In genomic region chr3:116969003-116969402, GRCm38 (mm10) we compare ENCODE assay signal across 10 mouse cellular contexts. TPM values are rescaled to one million over a fixed set of nuclear protein-coding genes. Genes with fewer than 3 reads are reported as not detected.
A peak's percentile ranks its signal among the peaks of the same experiment; 100 is the strongest.
DNase-seq lines count a peak whose midpoint lies in the region; ATAC-seq lines count a peak whose summit lies in the region.
"Had no signal": no experiment of that assay in that cellular context is flagged by ENCODE, and none has a peak within 500 bp of the region (broad histone marks: within the 10 kb centered on the region; RNA-seq: fewer than 3 reads in every experiment).

No protein-coding gene starts in this region.

- no peaks in the 10 kb centered on the region for H3K27me3 ChIP-seq in kidney, embryonic 14.5 days (ENCODE audit: control insufficient read depth, insufficient read depth, low read length)
- H3K27me3 ChIP-seq in embryonic facial prominence, embryonic 13.5 days, result peaks cover 4% of the 10 kb centered on the region; the same call in 1 of the 2 replicates
- no peaks in the 10 kb centered on the region for H3K27me3 ChIP-seq in intestine, embryonic 14.5 days (replicated peaks; ENCODE audit: control insufficient read depth, insufficient read depth, low read length)
- H3K27me3 ChIP-seq in midbrain, embryonic 16.5 days (ENCODE audit: control insufficient read depth, insufficient read depth, low read depth, low read length), result no peaks in the 10 kb centered on the region

- H3K9me3 ChIP-seq in kidney, embryonic 14.5 days (ENCODE audit: control insufficient read depth, low read length), result no peaks in the 10 kb centered on the region
- H3K9me3 ChIP-seq in embryonic facial prominence, embryonic 13.5 days, result no peaks in the 10 kb centered on the region
- no peaks in the 10 kb centered on the region for H3K9me3 ChIP-seq in intestine, embryonic 14.5 days (ENCODE audit: control insufficient read depth, low read length)
- H3K9me3 ChIP-seq in midbrain, embryonic 16.5 days (replicated peaks; ENCODE audit: control insufficient read depth, low read length, poor library complexity, severe bottlenecking), result no peaks in the 10 kb centered on the region

- H3K4me1 ChIP-seq in kidney, embryonic 14.5 days (ENCODE audit: control insufficient read depth, insufficient read depth, low read length), result 0 out of 2 replicates have a peak, but pooled peaks cover 6% of the 10 kb centered on the region
- peaks cover 7% of the 10 kb centered on the region for H3K4me1 ChIP-seq in embryonic facial prominence, embryonic 13.5 days
- H3K4me1 ChIP-seq in intestine, embryonic 14.5 days (replicated peaks; ENCODE audit: control insufficient read depth, insufficient read depth, low read length), result no peaks in the 10 kb centered on the region; the same call in 1 of the 2 replicates
- peaks cover 15% of the 10 kb centered on the region for H3K4me1 ChIP-seq in midbrain, embryonic 16.5 days (ENCODE audit: control insufficient read depth, insufficient read depth, low read length)

- no peak overlapping the region for H3K9ac ChIP-seq in kidney, embryonic 14.5 days (ENCODE audit: low read depth, low read length)
- peak overlapping the region; percentile 67; the same call in 1 of the 2 replicates for H3K9ac ChIP-seq in embryonic facial prominence, embryonic 13.5 days
- no peak overlapping the region for H3K9ac ChIP-seq in intestine, embryonic 14.5 days (ENCODE audit: low read length)
- peak overlapping the region; percentile 71 for H3K9ac ChIP-seq in midbrain, embryonic 16.5 days (ENCODE audit: low read depth, low read length)

- intact Hi-C loops in gastrocnemius, postnatal 36 days (cut with DNase I), result loop anchor here (5.0 kb wide), 1 partner anchor 93 kb away; no protein-coding TSS in a partner anchor

- H3K36me3 ChIP-seq in kidney, embryonic 14.5 days (ENCODE audit: control insufficient read depth, insufficient read depth, low read length), result no peaks in the 10 kb centered on the region
- H3K36me3 ChIP-seq in embryonic facial prominence, embryonic 13.5 days, result no peaks in the 10 kb centered on the region
- H3K36me3 ChIP-seq in intestine, embryonic 14.5 days (ENCODE audit: control insufficient read depth, insufficient read depth, low read length), result no peaks in the 10 kb centered on the region
- no peaks in the 10 kb centered on the region for H3K36me3 ChIP-seq in midbrain, embryonic 16.5 days (ENCODE audit: control insufficient read depth, insufficient read depth, low read length)

- WGBS in kidney, embryonic 14.5 days, result 22% methylated on average over 5 of the region's 5 CpGs
- WGBS in embryonic facial prominence, embryonic 13.5 days, result 33% methylated on average over 3 of the region's 5 CpGs
- 18% methylated on average over 5 of the region's 5 CpGs for WGBS in intestine, embryonic 14.5 days
- WGBS in midbrain, embryonic 16.5 days, result 11% methylated on average over 4 of the region's 5 CpGs

- peak overlapping the region; percentile 36 for H3K4me3 ChIP-seq in kidney, embryonic 14.5 days (ENCODE audit: low read length)
- peak overlapping the region; percentile 44 for H3K4me3 ChIP-seq in embryonic facial prominence, embryonic 13.5 days
- H3K4me3 ChIP-seq in intestine, embryonic 14.5 days (ENCODE audit: low read depth, low read length), result peak overlapping the region; percentile 36
- peak overlapping the region; percentile 44 for H3K4me3 ChIP-seq in midbrain, embryonic 16.5 days (ENCODE audit: low read depth, low read length)

- no peak for DNase-seq in kidney, postnatal 36 days
- DNase-seq in intestine, embryonic 14.5 days (ENCODE audit: low spot score), result no peak
- no peak for DNase-seq in gastrocnemius, postnatal 36 days
- DNase-seq in urinary bladder, adult 2 months (ENCODE audit: low spot score), result no peak

- H3K27ac ChIP-seq in kidney, embryonic 14.5 days (ENCODE audit: low read depth, low read length), result no peak overlapping the region
- H3K27ac ChIP-seq in embryonic facial prominence, embryonic 13.5 days, result no peak overlapping the region
- no peak overlapping the region for H3K27ac ChIP-seq in intestine, embryonic 14.5 days (ENCODE audit: low read depth)
- peak overlapping the region; percentile 81 for H3K27ac ChIP-seq in midbrain, embryonic 16.5 days (ENCODE audit: low read length)

- H3K4me2 ChIP-seq in kidney, embryonic 14.5 days (replicated peaks; ENCODE audit: low read depth, low read length), result peak overlapping the region; percentile 61
- peak overlapping the region; percentile 68 for H3K4me2 ChIP-seq in embryonic facial prominence, embryonic 13.5 days
- peak overlapping the region; percentile 71 for H3K4me2 ChIP-seq in intestine, embryonic 14.5 days (ENCODE audit: low read length)
- peak overlapping the region; percentile 69 for H3K4me2 ChIP-seq in midbrain, embryonic 16.5 days (ENCODE audit: low read length)

- no peak for ATAC-seq in kidney, embryonic 14.5 days (ENCODE audit: low FRiP score, low TSS enrichment)
- ATAC-seq in embryonic facial prominence, embryonic 13.5 days (ENCODE audit: insufficient number of reproducible peaks, insufficient read depth, low FRiP score, low TSS enrichment, low read depth), result no peak
- no peak for ATAC-seq in intestine, embryonic 14.5 days (replicated peaks; ENCODE audit: low FRiP score, low TSS enrichment, low read depth)
- ATAC-seq in midbrain, embryonic 16.5 days, result peak; percentile 54; the same call in 1 of the 2 replicates
- ATAC-seq in erythroid progenitor cell, adult 5-6 weeks (replicated peaks; ENCODE audit: low FRiP score, poor library complexity, severe bottlenecking), result no peak
- ATAC-seq: inflammation-experienced regulatory T-cells, adult 6 months had no signal

RNA-seq across cellular contexts. Expression of gene Palmd, which starts 0.2 kb away (rescaled TPM):
- polyA plus RNA-seq in kidney, embryonic 14.5 days (2014; fragmentation: Nextera tagmentation; extraction: Ambion mirVana), result 1.6 and 1.7 TPM in 2 replicates
- 8.1 and 8.2 TPM in 2 replicates for polyA plus RNA-seq in embryonic facial prominence, embryonic 13.5 days (2015; fragmentation: Nextera tagmentation; extraction: Ambion mirVana)
- polyA plus RNA-seq in intestine, embryonic 14.5 days (2014; fragmentation: Nextera tagmentation; extraction: Ambion mirVana), result 3.1 and 3.2 TPM in 2 replicates
- 8.8 and 9.2 TPM in 2 replicates for polyA plus RNA-seq in midbrain, embryonic 16.5 days (2015; fragmentation: Nextera tagmentation; extraction: Ambion mirVana)
- total RNA-seq in erythroid progenitor cell, adult 5-6 weeks (2015; ENCODE audit: low replicate concordance), result not detected in 2 replicates
- total RNA-seq in erythroid progenitor cell, adult 5-6 weeks (2017; ENCODE audit: low replicate concordance), result 0.64 TPM in 1 of 2 replicates, not detected in the other
- total RNA-seq in gastrocnemius, postnatal 36 days (2021), result 10 to 100 TPM; 22.4 to 22.7 TPM
- 5.9 and 6.7 TPM in 2 replicates for polyA plus RNA-seq in urinary bladder, adult 2 months (2012; rRNA removed)
- total RNA-seq: MEL had no signal
- polyA plus RNA-seq: inflammation-experienced regulatory T-cells, adult 6 months had no signal

RNA-seq across cellular contexts. Expression of gene 4930455H04Rik, which starts 0.9 kb away (rescaled TPM):
- not detected in 2 replicates for polyA plus RNA-seq in kidney, embryonic 14.5 days (2014; fragmentation: Nextera tagmentation; extraction: Ambion mirVana)
- polyA plus RNA-seq in embryonic facial prominence, embryonic 13.5 days (2015; fragmentation: Nextera tagmentation; extraction: Ambion mirVana), result not detected in 2 replicates
- polyA plus RNA-seq in intestine, embryonic 14.5 days (2014; fragmentation: Nextera tagmentation; extraction: Ambion mirVana), result not detected in 2 replicates
- not detected in 2 replicates for polyA plus RNA-seq in midbrain, embryonic 16.5 days (2015; fragmentation: Nextera tagmentation; extraction: Ambion mirVana)
- total RNA-seq in erythroid progenitor cell, adult 5-6 weeks (2015; ENCODE audit: low replicate concordance), result not detected in 2 replicates
- not detected in 2 replicates for total RNA-seq in erythroid progenitor cell, adult 5-6 weeks (2017; ENCODE audit: low replicate concordance)
- under 1 TPM in 1 of 2 experiments, not detected in 1; 0.31 TPM for total RNA-seq in gastrocnemius, postnatal 36 days (2021)
- polyA plus RNA-seq in urinary bladder, adult 2 months (2012; rRNA removed), result not detected in 2 replicates
- total RNA-seq: MEL had no signal
- polyA plus RNA-seq: inflammation-experienced regulatory T-cells, adult 6 months had no signal

Comparison
In these comparisons a context has a peak if more than half of its experiments do, and no peak if none do; other contexts are left out.
1. H3K9ac ChIP-seq: peak in embryonic facial prominence, embryonic 13.5 days (single experiment) and midbrain, embryonic 16.5 days (single experiment); none in kidney, embryonic 14.5 days (single experiment) and intestine, embryonic 14.5 days (single experiment).
2. Peak in every context shown above with its lines, with median percentiles within 50 percentile points of each other: H3K4me2 ChIP-seq and H3K4me3 ChIP-seq.